Mouse (Mus musculus): ENCODE measurements around the gene Cby3. TPM values are rescaled to one million over a fixed set of nuclear protein-coding genes. Genes with fewer than 3 reads are reported as not detected.

Gene Cby3
- polyA plus RNA-seq, 1 experiment, result not detected

GRCm38 (mm10) chr11:50352177-50352576 lies 2.1 kb upstream of the Cby3 start:
- TF ChIP-seq GATA1 (IDR thresholded peaks at IDR 0.05; ENCODE audit: low read length), result no peak

- no peak for TF ChIP-seq GATA1 (IDR thresholded peaks at IDR 0.05; ENCODE audit: low read length)
Measured at GRCm38 (mm10) chr11:50354851-50355250, 589 bp downstream of the Cby3 start.

DNA sequence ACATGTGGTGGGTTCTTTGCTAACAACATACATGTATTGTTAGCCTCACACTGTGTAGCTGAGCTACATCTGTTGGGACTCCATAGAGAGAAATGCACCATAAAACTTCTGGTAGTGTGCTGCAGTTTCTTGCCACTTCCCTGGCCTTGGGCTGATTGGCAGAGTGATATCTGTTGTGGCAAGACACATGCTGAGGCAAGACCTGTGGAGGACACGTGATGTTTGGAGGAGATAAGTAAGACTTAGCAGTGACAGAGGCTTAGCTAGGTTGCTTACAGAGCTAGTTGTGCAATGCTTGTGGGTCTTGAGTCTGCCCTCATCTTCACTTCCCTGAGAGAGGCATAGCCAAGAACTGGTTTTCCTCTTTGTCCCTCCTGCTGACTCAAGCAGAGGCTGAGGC lies 1.1 kb downstream of the Cby3 start:
- TF ChIP-seq GATA1 (IDR thresholded peaks at IDR 0.05; ENCODE audit: low read length), result no peak

GRCm38 (mm10) chr11:50358950-50359861 lies 4.9 kb downstream of the Cby3 start:
- no peak for TF ChIP-seq GATA1 (IDR thresholded peaks at IDR 0.05; ENCODE audit: low read length)

GRCm38 (mm10) chr11:50364548-50364947 lies 10.3 kb downstream of the Cby3 start:
- TF ChIP-seq GATA1 (IDR thresholded peaks at IDR 0.05; ENCODE audit: low read length), result no peak

DNA sequence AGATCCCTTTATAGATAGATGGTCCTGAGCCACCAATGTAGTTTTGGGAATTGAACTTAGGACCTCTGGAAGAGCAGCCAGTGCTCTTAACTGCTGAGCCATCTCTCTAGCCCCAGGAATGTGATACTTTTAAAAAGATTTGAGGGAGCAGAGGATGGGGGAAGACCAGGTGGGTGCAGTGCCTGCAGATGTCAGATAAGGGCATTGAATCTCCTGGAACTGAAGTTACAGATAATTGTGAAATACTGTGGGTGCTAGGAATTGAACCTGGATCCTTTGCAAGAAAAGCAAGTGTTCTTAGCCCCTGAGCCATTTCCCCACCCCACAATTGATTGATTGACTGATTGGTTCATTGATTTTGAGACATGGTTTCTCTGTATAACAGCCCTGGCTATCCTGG lies 11.1 kb downstream of the Cby3 start:
- TF ChIP-seq GATA1 (IDR thresholded peaks at IDR 0.05; ENCODE audit: low read length), result no peak

DNA sequence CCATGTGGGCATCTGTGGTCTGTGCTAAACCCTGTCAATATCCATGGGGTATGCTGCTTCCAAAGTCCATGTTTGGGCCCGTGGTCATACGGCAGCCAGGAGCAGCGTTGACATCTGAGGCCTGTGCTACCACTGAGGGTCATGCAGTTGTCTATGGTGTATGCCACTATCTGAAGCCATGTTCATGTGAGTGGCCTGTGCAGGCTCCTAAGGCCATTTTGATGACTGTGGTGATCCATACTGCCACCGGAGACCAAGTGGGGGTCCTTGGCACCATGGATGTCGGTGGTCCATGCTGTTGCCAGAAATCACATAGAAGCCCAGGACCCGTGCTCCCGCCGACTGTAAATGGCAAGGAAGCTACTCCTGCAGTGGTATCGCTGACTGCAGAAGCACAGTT lies 13.3 kb downstream of the Cby3 start:
- no peak for TF ChIP-seq GATA1 (IDR thresholded peaks at IDR 0.05; ENCODE audit: low read length)

GRCm38 (mm10) chr11:50369360-50369911 lies 15.2 kb downstream of the Cby3 start:
- no peak for TF ChIP-seq GATA1 (IDR thresholded peaks at IDR 0.05; ENCODE audit: low read length)

GRCm38 (mm10) chr11:50370969-50371368 lies 16.7 kb downstream of the Cby3 start:
- no peak for TF ChIP-seq GATA1 (IDR thresholded peaks at IDR 0.05; ENCODE audit: low read length)

DNA sequence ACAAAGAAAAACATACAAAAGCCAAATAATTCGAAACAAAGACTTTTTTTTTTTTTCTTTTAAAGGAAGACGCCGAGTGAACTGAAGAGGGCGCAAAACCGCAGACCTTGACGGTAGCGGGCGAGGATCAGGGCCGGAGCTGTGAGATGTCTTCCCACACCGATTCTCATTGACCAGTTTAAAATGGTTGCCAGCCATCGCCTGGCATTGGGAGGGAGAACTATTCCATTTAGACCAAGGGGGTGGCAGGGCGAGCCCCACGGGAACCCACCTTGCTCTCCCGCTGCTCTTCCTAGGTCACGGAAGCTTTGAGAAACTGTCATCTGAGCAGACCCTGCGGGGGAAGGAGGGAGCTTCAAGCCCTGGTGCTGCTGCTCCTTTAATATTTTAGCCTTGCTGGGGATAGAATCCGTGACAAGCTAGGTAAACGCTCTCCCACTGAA lies 17.2 kb downstream of the Cby3 start:
- TF ChIP-seq GATA1 (IDR thresholded peaks at IDR 0.05; ENCODE audit: low read length), result no peak

DNA sequence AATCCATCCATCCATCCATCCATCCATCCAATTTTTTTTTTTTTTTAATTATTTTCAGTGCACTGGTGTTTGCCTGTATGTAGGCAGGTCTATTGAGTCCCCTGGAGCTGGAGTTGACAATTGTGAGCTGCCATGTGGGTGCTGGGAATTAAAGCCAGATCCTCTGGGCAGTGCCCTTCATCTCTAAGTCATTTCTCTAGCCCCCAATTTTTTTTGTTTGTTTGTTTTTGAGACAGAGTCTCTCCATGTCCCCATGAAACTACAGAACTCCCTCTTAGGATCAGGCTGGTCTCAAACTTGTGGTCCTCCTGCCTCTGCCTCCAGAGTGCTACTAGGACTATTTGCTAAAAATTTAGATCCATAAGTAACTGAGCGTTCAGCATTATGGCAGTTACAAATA lies 17.6 kb downstream of the Cby3 start:
- TF ChIP-seq GATA1 (IDR thresholded peaks at IDR 0.05; ENCODE audit: low read length), result no peak

DNA sequence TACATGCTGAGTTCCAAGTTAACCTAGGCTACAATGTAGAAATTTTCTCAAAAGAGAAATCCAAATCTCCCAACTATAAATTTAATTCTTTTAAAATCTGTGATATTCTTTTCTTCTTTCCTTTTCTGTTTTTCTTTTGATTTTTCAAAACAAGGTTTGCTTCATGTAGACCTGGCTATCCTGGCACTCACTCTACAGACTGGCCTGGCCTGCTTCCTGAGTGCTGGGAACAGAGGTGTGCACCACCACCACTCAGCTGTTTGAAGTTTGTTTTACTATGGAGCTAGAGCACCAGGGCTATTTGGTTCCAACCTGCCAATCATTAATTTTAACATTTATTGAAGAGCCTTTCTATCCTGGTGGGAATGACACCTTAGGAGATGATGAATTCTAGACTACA lies 18.8 kb downstream of the Cby3 start:
- TF ChIP-seq GATA1 (IDR thresholded peaks at IDR 0.05; ENCODE audit: low read length), result no peak

- TF ChIP-seq GATA1 (IDR thresholded peaks at IDR 0.05; ENCODE audit: low read length), result no peak
Measured at GRCm38 (mm10) chr11:50373621-50374020, 19.4 kb downstream of the Cby3 start.

GRCm38 (mm10) chr11:50374286-50375015 lies 20.2 kb downstream of the Cby3 start:
- no peak for TF ChIP-seq GATA1 (IDR thresholded peaks at IDR 0.05; ENCODE audit: low read length)

DNA sequence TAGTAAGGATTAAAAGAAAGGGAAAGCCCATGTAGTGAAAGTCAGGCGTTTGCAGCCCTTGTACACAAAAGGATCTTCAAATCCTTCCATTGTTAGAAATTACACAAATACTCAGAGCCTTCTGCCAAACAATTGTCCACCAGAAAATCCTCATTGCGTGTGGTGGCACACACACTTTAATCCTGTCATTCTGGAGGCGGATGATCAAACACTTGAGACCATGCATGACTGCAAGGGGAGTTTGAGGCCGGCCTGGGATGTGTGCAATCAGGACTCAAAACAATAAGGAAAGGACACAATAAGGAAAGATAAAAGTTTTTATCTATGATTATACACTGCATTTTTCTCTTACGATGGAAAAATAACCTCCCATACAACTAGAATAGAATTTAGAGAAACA lies 21.2 kb downstream of the Cby3 start:
- TF ChIP-seq GATA1 (IDR thresholded peaks at IDR 0.05; ENCODE audit: low read length), result no peak

DNA sequence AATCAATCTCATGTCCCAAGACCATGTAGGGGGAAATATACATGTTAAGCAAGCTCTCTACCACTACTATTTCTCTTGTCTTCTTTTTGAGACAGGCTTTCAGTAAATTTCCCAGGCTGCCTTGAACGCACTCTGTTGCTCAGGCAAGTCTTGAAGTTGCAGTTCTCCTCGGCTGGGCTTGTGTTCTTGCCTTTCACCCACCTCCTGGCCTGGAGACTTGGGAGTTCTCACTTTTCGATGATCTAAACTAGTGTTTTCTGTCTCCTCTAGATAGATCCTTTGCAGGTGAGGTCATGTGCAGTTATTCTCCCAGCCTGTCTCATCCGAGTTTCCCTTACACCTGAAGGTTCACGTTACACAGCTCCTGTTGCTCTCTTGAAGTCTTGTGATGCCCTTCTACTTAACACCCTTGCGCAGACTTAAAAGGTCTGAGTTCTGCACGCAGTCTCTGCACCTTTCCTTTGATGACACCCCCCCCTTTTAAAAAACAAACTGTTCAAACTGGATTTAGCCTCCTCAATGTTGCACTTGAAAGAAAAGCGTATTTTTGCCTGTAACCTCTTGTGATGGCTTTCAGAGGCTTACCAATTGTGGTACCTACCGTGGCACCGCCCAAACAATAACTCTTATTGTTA lies 22.0 kb downstream of the Cby3 start:
- TF ChIP-seq GATA1 (IDR thresholded peaks at IDR 0.05; ENCODE audit: low read length), result no peak

All from G1E-ER4 (cell line).